Mouse (Mus musculus) cerebellum, adult 11-12 months (tissue): Measurements from ENCODE around the gene Zdhhc8.
"Not testable (repeated sequence)": the region's sequence is repeated elsewhere in the genome, so short reads cannot be mapped to it uniquely, and the experiment has no call there.

Source experiments
- DNase-seq: peaks from one replicate; pipeline ENCODE4 v3.0.0; 2022

The Zdhhc8 gene

DNA sequence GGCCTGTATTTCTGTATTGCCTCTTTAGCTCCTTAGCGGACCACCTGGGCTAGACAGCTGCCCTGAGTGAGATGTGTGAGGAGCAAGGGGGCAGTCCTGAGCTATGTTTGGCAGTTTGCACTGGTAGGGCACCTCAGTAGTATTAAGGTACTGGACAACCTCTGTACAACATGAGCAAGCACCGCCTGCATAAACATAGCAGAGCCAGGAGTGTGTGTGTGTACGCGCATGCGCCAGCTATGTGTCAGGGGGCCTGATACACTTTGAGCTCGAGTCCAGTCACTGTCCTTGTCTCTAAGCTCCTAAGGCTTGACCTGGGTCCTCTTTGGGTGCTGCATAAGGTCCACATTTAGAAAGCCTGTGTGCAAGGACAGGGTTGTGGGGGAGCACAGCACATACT lies 4.3 kb downstream of the Zdhhc8 start:
- no peak for DNase-seq

GRCm38 (mm10) chr16:18229622-18230021 lies 5.3 kb downstream of the Zdhhc8 start:
- DNase-seq, result peak; percentile 82

DNA sequence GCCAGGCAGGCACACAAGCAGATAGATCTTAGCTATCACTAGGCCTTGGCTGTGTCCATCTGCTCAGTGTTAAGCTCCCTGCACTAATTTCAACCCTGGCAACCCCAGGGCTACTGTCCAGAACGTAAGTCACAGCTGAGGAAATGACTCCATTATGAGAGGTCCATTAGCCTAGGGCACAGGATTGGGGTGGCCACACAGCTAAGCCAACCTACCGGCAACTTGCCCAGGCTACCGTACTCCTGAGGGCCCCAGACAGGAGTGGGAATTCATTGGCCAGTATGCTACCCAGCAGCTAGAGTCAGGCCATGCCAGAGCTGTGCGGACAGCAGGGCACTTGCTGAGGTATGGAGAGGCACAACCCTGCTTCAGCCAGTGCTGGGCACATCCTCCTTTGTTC lies 6.1 kb downstream of the Zdhhc8 start:
- peak; percentile 84 for DNase-seq

GRCm38 (mm10) chr16:18227897-18228422 lies 7.0 kb downstream of the Zdhhc8 start:
- peak; percentile 51 for DNase-seq

GRCm38 (mm10) chr16:18227187-18227586 lies 7.7 kb downstream of the Zdhhc8 start:
- DNase-seq, result no peak

- no peak for DNase-seq
These were observed 12.7 kb downstream of the Zdhhc8 start for GRCm38 (mm10) chr16:18222188-18222587.

GRCm38 (mm10) chr16:18221543-18221898 lies 13.4 kb downstream of the Zdhhc8 start:
- no peak for DNase-seq

DNA sequence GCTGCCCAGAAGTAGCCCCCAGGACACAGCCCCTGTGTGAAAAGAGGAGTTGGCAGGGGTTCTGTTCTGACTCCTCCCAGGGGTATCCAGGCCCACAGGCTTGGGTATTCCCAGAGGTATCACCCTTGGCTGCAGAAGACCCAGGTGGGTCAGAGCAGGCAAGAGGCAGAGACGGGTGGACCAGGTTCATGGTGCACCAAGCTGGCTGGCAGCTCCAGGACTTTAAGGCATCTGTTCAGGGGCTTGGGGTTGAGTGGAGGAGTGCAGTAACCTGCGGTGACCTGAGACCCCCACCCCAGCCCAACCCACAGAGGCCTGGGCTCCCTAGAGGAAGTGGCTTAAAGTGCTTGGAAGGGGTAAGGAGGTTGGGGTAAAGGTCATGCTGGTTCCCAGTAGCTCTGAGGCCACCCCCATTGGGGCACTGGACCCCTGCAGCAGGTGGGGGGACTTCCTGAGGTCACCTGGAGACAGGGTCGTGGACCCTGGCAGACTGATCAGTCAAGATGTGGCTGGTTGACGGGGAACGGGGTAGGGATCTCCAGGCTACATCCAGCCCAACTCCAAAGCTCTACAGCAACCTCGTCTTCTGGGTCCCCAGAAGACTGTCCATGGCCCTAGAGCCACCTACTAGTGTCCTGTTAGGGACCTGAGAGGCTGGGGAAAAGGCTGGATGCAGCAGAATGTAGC lies 13.9 kb downstream of the Zdhhc8 start:
- DNase-seq, result no peak

DNA sequence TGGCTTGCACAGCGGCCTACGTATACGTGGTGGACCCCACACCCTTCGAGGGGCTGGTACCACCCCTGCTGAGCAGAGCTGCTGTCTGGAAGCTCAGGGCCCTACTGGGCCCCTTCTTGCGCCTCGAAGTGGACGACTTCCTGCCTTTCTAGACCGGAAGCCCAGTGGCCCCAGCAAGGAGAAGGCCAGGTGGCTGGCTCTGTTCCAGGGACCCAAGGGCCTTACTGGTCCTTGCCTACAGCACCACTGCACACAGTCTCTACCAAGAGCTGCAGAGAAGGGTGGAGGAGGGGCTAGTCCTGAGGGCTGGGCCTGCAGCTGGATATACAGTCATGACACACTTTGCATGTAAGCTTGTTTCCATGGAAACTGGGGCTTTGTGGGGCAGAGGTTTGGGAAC lies 14.9 kb downstream of the Zdhhc8 start:
- DNase-seq, result no peak

DNA sequence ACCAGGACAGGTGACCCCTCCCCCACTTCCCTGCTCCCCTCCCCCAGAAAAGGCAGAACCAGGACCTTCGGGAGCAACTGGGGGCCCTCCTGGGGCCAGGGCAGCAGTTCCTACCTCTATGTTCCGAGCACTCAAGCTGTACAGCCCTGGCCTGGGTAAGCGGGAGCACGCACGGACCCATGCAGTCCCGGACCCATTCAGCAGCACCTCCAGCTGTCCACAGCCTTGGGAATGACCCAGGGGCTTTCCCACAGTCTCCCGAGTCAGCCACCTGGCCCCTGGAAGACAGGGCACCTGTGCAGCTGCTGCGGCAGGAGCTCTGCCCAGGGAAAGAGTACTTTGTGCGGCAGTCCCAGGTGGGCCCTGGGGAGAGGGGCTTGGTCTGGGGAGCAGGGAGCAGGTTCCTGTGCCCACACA lies 16.3 kb downstream of the Zdhhc8 start:
- no peak for DNase-seq

DNA sequence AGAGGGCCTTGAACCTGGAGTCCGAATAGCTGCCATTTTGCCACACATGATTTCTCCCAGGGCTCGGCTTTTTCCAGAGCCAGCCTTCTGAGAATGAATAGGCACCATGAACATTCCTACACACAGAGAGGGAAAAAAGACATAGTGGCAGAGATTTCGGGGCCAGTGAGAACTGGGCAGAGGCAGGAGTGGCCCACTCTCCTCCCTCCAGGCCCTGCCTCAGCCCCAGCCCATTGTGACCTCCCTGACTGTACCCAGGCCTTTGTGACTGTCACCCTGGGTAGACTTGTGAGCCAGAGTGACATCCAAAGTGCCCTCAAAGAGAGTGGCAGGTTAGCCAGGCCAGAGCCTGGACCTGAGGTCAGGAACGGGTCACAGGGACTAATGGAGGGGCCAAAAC lies 17.4 kb downstream of the Zdhhc8 start, which contains the start of gene Ccdc188:
Gene Ccdc188 (plus strand): TSS at position 301 of the 400 bp plus-strand sequence.
- DNase-seq, result no peak

- DNase-seq, result no peak
These were observed 20.1 kb downstream of the Zdhhc8 start for GRCm38 (mm10) chr16:18214858-18215257.

GRCm38 (mm10) chr16:18213689-18214088 lies 21.2 kb downstream of the Zdhhc8 start:
- DNase-seq, result no peak

GRCm38 (mm10) chr16:18211417-18212171 lies 23.3 kb downstream of the Zdhhc8 start:
- peak; percentile 86 for DNase-seq

GRCm38 (mm10) chr16:18210701-18211416 lies 24.1 kb downstream of the Zdhhc8 start:
- peak; percentile 72 for DNase-seq

DNA sequence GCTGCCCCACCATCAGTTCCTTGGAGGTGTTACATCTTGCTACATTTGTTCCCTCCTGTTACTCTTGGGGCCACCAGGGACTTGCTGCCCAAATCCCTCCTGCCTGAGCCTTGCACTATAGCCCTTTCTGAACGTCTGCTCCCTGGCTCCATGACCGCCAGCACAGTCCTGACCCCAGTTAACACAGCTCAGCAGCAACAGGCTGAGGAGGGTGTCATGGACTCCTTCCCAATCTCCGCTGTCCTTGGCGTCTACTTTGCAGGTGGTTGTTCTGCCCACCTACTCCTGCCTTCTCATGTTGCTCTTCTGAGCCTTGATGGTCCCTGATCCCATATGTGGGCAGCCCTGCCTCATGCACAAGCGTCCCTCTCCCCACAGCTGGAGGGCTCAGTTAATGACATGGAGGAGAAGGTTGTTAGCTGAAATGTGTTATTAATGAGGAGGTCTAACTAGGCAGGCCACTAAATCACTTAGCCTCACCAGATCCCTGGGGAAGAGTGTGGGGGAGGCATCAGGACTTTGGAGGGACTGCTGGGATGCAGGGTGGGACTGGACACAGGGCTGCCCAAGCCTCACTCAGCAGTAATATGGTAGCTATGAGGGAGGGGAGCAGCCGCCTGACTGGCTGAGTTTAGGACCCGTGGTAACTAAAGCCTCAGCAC lies 31.4 kb downstream of the Zdhhc8 start:
- no peak for DNase-seq

DNA sequence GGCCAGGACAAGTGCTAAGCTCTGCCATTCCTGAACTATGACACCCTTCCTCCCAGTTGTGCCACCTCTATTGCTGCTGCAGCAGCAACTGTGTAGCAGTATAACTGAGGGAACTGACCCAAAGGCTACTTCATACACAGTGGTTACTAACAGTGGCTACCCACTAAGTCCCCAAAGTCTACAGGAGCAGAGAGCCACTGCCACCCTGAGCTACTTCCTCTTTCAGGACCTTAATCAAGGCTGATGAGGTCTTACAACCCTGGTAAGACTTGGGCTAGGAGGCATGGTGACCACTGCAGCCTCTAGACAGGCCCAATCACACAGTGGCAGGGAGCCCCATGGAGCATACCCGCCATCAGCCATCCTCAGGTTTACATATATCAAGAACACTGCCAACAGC lies 32.9 kb downstream of the Zdhhc8 start:
- DNase-seq, result no peak

DNA sequence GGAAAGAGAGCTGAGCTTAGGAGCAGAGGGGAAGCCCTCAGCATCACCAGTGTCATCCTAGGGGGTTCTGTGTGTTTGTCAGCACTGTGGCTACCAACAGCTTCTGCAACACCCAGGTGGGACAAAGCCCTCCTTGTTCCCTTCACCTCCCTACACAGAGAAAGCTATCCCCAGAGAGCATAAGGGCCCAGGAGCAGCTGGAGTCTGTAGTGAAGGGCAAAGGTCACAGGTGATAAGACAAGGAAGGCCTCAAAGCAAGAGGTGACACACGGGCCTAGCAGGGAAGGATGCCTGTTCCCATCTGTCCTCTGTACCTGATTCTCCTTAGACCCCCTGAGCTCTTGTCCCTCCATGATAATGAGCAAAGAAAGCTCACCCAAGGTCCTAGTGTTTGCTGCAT lies 33.3 kb downstream of the Zdhhc8 start:
- no peak for DNase-seq

DNA sequence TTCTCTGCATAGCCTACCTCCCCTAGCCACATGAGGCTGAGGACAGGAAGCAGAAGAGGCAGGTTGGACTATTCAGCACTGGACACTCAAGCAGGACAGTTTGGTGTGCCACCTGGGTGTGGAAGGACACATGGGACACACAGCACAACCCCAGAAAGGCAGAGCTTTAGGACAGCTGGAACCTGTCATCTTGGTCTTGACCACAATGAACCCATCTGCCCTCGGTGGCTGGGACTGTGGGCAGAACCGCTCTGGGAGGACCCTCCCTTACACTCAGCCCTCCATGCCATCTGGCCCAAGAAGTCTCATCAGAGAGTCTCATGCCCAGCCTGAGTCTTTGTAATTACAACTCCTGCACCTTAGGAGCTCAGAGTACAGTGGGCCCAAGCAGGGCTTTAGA lies 34.9 kb downstream of the Zdhhc8 start:
- DNase-seq, result no peak

DNA sequence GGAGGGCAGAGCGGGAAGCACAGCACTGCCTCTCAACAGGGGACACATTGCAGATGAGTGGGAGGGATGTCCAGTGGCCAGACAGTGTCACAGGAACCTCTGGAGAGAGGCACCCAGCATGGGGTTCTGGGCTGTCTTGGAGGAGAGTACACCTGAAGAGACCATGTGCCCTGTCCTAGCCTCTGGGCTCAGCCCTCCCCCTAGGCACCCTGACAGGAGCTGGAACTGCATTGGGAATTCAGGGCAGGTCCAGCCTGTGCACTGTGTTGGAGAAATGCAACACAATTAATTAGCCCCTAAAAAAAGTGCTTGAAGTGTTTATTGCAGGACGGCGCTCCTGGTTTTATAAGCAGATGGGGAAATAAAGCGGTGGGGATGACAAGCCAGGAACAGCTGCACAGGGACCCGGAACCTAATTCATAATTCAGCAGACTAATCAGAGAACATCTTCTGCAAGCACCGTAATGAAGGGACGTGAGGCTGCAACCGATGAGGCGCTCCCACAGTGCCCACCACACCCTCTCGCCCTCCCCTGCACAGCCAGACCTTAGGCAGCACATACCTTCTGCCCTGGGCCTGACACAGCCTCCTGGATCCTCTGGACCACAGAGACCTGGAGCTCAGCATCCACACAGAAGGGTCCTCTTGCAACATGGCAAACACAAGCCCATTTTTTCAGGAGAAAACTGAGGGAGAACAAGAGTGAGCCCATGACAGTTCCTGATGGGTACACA lies 36.4 kb downstream of the Zdhhc8 start:
- DNase-seq, result no peak

DNA sequence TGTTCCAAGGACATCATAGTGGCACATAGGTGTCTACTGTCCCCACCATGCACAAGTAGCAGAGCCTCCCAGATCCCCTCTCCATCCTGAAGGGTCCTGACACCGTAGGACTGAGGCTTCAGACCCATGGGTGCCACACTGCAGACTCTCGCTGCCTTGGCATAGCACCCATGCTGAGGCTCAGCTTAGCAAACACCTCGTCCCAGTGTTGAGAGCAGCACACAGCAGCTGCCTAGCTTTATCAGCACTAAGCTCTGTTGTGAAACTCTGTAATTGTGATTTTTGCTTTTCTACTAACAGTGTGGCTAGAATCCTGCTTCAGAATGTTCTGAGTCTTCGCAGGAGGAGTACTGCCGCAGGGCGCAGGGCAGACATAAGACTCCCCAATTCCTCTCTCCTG lies 37.1 kb downstream of the Zdhhc8 start:
- no peak for DNase-seq

- not testable (repeated sequence) for DNase-seq
These were observed 39.4 kb downstream of the Zdhhc8 start for GRCm38 (mm10) chr16:18195561-18195960.
